Mouse (Mus musculus): Measurements from ENCODE around the gene Doc2a.
A peak's percentile ranks its signal among the peaks of the same experiment; 100 is the strongest.

The Doc2a gene

GRCm38 (mm10) chr7:126847116-126847420 is at the start of gene Doc2a:
TSS of gene Doc2a (plus strand) at chr7:126847416.
- peak; percentile 36 for DNase-seq (ENCODE audit: low spot score)

- DNase-seq (ENCODE audit: low spot score), result no peak
These were observed 48.8 kb upstream of the Doc2a start for GRCm38 (mm10) chr7:126798127-126799049.

- DNase-seq (ENCODE audit: low spot score), result peak; percentile 95
These were observed 48.2 kb upstream of the Doc2a start for GRCm38 (mm10) chr7:126799050-126799467.

- peak; percentile 89 for DNase-seq (ENCODE audit: low spot score)
These were observed 47.5 kb upstream of the Doc2a start for GRCm38 (mm10) chr7:126799468-126800268.

GRCm38 (mm10) chr7:126800269-126801056 is 46.8 kb upstream of the Doc2a start:
- DNase-seq (ENCODE audit: low spot score), result no peak

- no peak for DNase-seq (ENCODE audit: low spot score)
These were observed 46.2 kb upstream of the Doc2a start for GRCm38 (mm10) chr7:126801057-126801422.

- no peak for DNase-seq (ENCODE audit: low spot score)
These were observed 44.9 kb upstream of the Doc2a start for GRCm38 (mm10) chr7:126802134-126802889.

- DNase-seq (ENCODE audit: low spot score), result no peak
These were observed 44.0 kb upstream of the Doc2a start for GRCm38 (mm10) chr7:126803181-126803580.

GRCm38 (mm10) chr7:126803751-126804150 is 43.5 kb upstream of the Doc2a start:
- no peak for DNase-seq (ENCODE audit: low spot score)

- DNase-seq (ENCODE audit: low spot score), result no peak
These were observed 40.3 kb upstream of the Doc2a start for GRCm38 (mm10) chr7:126806956-126807355.

- no peak for DNase-seq (ENCODE audit: low spot score)
These were observed 39.8 kb upstream of the Doc2a start for GRCm38 (mm10) chr7:126807405-126807804.

GRCm38 (mm10) chr7:126808703-126809455 is 38.3 kb upstream of the Doc2a start:
- peak; percentile 91 for DNase-seq (ENCODE audit: low spot score)

GRCm38 (mm10) chr7:126809723-126810369 is 37.4 kb upstream of the Doc2a start:
- DNase-seq (ENCODE audit: low spot score), result no peak

GRCm38 (mm10) chr7:126815726-126816222 is 31.4 kb upstream of the Doc2a start:
- no peak for DNase-seq (ENCODE audit: low spot score)

GRCm38 (mm10) chr7:126816494-126816893 is 30.7 kb upstream of the Doc2a start:
- DNase-seq (ENCODE audit: low spot score), result no peak

GRCm38 (mm10) chr7:126817595-126817994 is 29.6 kb upstream of the Doc2a start:
- DNase-seq (ENCODE audit: low spot score), result no peak

- no peak for DNase-seq (ENCODE audit: low spot score)
These were observed 28.4 kb upstream of the Doc2a start for GRCm38 (mm10) chr7:126818818-126819217.

GRCm38 (mm10) chr7:126821835-126822511 is 25.2 kb upstream of the Doc2a start:
- peak; percentile 94 for DNase-seq (ENCODE audit: low spot score)

GRCm38 (mm10) chr7:126822741-126823140 is 24.5 kb upstream of the Doc2a start:
- DNase-seq (ENCODE audit: low spot score), result no peak

Measured in retina, embryonic 14.5 days (tissue).